Mouse (Mus musculus) forebrain, embryonic 11.5 days (tissue): ENCODE results near the gene Hectd4. TPM values are rescaled to one million over a fixed set of nuclear protein-coding genes. Genes with fewer than 3 reads are reported as not detected.

ENCODE experiments used
- ATAC-seq: fragments of 200-750 bp; cut with Nextera tagmentation; replicated peaks from 2 replicates; pipeline ENCODE4 v1.8.0; 2017; ENCODE audit warnings: moderate TSS enrichment; ENCODE audit not compliant: low FRiP score
- DNase-seq: peaks from one replicate; pipeline ENCODE4 v3.0.0-alpha.2; 2017; ENCODE audit warnings: low spot score
- H3K27ac ChIP-seq: fragments of 300-500 bp; sonication (generic); 2 replicates; pipeline ENCODE4 v1.5.1; 2014; ENCODE audit warnings: low read depth, low read length
- H3K27me3 ChIP-seq: fragments of 300-500 bp; sonication (generic); 2 replicates; pipeline ENCODE4 v1.6.1; 2014; ENCODE audit warnings: mild to moderate bottlenecking, low read length, mixed read lengths; ENCODE audit not compliant: control insufficient read depth, insufficient read depth
- H3K36me3 ChIP-seq: fragments of 300-500 bp; sonication (generic); 2 replicates; pipeline ENCODE4 v1.6.1; 2014; ENCODE audit warnings: mild to moderate bottlenecking, low read length, moderate library complexity, mixed read lengths; ENCODE audit not compliant: control insufficient read depth, insufficient read depth
- H3K4me1 ChIP-seq: fragments of 300-500 bp; sonication (generic); replicated peaks from 2 replicates; pipeline ENCODE4 v1.6.1; 2014; ENCODE audit warnings: low read length, mixed read lengths; ENCODE audit not compliant: control insufficient read depth, insufficient read depth
- H3K4me2 ChIP-seq: fragments of 300-500 bp; sonication (generic); 2 replicates; pipeline ENCODE4 v1.6.1; 2014; ENCODE audit warnings: low read depth, mild to moderate bottlenecking, low read length, moderate library complexity, mixed read lengths; ENCODE audit not compliant: severe bottlenecking
- H3K4me3 ChIP-seq: fragments of 300-500 bp; sonication (generic); 2 replicates; pipeline ENCODE4 v1.5.1; 2014; ENCODE audit warnings: low read depth, low read length
- H3K9ac ChIP-seq: fragments of 300-500 bp; sonication (generic); 2 replicates; pipeline ENCODE4 v1.6.1; 2014; ENCODE audit warnings: low read length
- H3K9me3 ChIP-seq: fragments of 300-500 bp; sonication (generic); 2 replicates; pipeline ENCODE4 v1.6.1; 2016; ENCODE audit warnings: low read length, mixed read lengths; ENCODE audit not compliant: control insufficient read depth
- WGBS: fragments of 180-500 bp; shearing (Covaris S2); extraction: QIAGEN DNeasy Blood & Tissue Kit; methylation state at CpG from one replicate; pipeline ENCODE4 v1.1.7; 2014; 5-methylcytosine and 5-hydroxymethylcytosine counted together
- polyA plus RNA-seq: library from polyadenylated mRNA; unstranded; fragments of >200 nt; fragmentation: Nextera tagmentation; extraction: Ambion mirVana; gene quantifications from 2 replicates; pipeline ENCODE4 v1.2.1, GENCODE M21; 2014

Hectd4 gene
- 11.5 and 13.4 TPM in 2 replicates for polyA plus RNA-seq

DNA sequence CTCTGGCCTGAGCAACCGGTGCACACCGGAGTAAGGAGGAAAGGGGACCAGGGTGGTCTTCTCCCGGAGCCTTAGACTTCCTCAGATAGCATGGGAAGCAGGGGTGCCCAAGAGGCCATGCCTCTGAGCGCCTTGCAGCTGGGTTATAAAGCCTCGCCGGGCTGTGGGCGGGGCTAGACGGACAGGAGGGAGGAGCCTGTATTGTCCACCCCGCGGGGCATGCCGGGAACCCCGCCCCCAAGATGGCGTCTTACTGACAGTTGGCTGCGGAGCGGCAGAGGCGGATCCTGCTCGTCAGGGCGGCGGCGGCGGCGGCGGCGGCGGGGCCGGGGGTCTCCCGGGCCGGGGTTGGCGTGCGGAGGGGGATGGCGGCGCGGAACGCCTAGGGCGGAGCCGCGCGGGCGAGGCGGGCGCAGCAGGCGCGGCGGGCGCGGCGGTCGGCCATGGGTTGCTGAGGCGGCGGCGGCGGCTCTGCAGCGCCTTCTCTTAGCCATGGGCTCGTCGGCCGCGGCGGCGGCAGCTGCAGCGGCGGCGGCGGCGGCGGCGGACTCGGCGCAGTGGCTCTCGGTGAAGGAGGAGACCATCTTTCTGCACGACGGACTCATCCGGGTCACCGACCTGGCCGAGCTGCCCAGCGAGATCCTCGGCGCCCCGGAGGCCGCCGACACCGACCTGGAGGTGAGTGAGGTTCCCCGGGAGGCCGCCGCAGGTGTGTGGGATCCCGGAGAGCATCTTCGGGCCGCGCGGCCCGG is at the start of gene Hectd4:
Gene Hectd4, plus strand, starts transcription at position 240 of the 752 bp plus-strand sequence.
- Histone ChIP-seq H3K4me3 (peak within 1 kb of the TSS; percentile 96), H3K36me3 (no peaks in the 10 kb centered on the region), H3K9ac (peak within 1 kb of the TSS; percentile 86), H3K4me1 (peaks cover 2% of the 10 kb centered on the region), H3K27ac (peak within 1 kb of the TSS; percentile 75), H3K9me3 (no peaks in the 10 kb centered on the region), H3K4me2 (peak within 1 kb of the TSS; percentile 69), H3K27me3 (no peaks in the 10 kb centered on the region)
- ATAC-seq (peak; percentile 94), DNase-seq (peak; percentile 99)
- under 1% methylated on average over 61 of the region's 90 CpGs for WGBS

DNA sequence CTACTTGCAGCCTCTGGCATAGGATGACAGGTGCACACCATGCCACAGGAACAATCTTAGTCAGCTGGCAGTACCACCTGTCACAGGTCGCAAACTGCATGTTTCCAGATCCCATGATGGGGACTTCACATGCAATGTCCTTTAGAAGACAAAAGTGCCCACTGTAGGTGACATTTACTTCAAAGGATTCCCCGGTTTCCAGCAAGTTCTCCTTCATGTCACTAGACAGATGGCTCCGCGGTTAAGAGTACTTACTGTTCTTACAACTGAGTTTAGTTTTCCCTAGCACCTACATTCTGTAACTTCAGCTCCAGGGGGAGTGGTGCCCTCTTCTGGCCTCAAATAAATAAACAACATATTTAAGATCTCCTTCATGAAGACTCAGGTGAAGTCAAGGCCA is 47.2 kb upstream of the Hectd4 start:
- ATAC-seq = no peak
- no peak for DNase-seq
- Histone ChIP-seq H3K27ac (no peak overlapping the region), H3K4me3 (no peak overlapping the region), H3K9ac (no peak overlapping the region), H3K4me2 (no peak overlapping the region), H3K4me1 (no peaks in the 10 kb centered on the region), H3K9me3 (no peaks in the 10 kb centered on the region), H3K36me3 (no peaks in the 10 kb centered on the region), H3K27me3 (no peaks in the 10 kb centered on the region)
- 92% methylated on average over 4 of the region's 4 CpGs for WGBS

DNA sequence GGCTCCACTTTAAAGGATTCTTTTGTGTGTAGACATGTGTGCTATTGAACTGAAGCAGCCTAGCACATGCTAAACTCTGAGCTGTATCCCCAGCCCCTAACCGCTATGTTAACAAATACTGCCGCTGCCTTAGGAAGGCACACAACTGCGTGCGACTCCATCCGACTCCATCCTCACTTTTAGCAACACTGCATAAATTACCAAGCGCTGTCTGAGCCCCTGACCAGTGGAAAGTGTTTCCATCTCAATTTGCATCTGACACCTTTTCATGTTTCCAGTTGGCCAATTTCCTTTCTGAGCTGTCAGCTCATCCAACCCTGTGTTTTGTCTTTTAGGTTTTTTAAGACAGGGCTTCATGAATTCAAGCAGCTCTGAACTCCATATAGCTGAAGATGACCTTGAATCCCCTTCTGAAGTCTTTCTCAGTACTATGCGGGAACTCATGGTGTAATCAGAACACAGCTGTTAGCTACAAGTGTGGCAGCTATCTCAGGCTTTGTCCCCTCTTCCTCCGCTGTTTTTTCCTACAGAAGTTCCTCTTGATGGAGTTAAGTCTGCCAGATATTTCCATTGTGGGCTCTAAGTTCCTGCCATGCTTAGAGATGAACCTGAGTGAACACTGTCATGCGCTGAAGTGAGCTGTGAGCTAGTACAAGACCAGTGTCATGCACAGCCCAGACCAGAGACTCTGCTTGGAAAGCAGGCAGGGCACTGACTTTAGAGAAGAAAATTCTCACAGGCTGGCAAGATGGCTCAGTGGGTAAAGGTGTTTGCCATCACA is 40.8 kb upstream of the Hectd4 start:
- Histone ChIP-seq H3K9ac (no peak overlapping the region), H3K27ac (peak overlapping the region; percentile 46), H3K4me1 (0 out of 2 replicates have a peak, but pooled peaks cover 2% of the 10 kb centered on the region), H3K9me3 (no peaks in the 10 kb centered on the region), H3K4me2 (no peak overlapping the region), H3K4me3 (no peak overlapping the region), H3K36me3 (no peaks in the 10 kb centered on the region), H3K27me3 (no peaks in the 10 kb centered on the region)
- no peak for ATAC-seq
- no peak for DNase-seq
- 81% methylated on average over 9 of the region's 9 CpGs for WGBS

DNA sequence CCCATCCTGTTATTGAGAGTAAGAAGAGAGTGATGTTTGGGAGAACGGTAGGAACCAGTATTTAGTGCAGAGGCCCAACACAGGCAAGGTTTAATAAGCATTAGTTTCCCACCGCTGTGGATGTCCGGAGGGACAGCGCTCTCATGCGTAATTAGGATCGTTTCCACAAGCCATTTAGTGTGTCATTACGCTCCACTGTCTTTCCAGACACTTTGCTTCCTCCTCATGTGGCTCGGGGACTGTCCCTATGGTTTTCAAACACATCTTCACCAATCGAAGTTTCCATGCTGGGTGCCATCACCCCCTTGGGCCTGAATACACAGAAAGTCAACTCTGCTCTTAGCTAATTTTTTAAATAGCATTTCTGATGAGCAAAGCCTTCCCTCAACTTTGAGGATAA is 36.8 kb upstream of the Hectd4 start:
- Histone ChIP-seq H3K4me2 (no peak overlapping the region), H3K27me3 (no peaks in the 10 kb centered on the region), H3K9me3 (no peaks in the 10 kb centered on the region), H3K9ac (no peak overlapping the region), H3K4me1 (peaks cover 11% of the 10 kb centered on the region; the same call in 1 of the 2 replicates), H3K36me3 (no peaks in the 10 kb centered on the region), H3K27ac (no peak overlapping the region), H3K4me3 (no peak overlapping the region)
- ATAC-seq (no peak), DNase-seq (no peak)
- 78% methylated on average over 9 of the region's 9 CpGs for WGBS

DNA sequence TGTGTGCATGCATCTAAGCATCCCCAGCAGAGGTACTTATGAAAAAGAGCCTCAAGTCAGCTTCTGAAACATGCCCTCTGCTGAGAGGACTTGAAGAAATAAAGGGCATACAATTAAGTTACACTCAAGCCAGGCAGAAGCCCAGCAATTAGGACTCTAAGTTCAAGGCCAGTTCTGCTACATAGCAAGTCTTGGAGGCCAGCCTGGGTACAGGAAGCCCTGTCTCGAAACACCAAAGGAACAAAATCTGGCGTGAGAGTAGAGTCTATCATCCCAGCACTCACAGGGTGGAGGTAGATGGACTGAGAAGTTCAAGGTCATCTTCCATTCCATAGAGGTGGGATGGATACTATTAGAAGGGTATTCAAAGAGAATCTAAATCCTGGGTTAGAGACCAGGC is 35.6 kb upstream of the Hectd4 start:
- no peak overlapping the region for H3K4me2 ChIP-seq
- no peak overlapping the region for H3K27ac ChIP-seq
- ATAC-seq (no peak), DNase-seq (no peak)
- no peaks in the 10 kb centered on the region for H3K27me3 ChIP-seq
- no peaks in the 10 kb centered on the region for H3K9me3 ChIP-seq
- no peaks in the 10 kb centered on the region for H3K36me3 ChIP-seq
- H3K9ac ChIP-seq = no peak overlapping the region
- 84% methylated on average over 2 of the region's 2 CpGs for WGBS
- H3K4me3 ChIP-seq = no peak overlapping the region
- H3K4me1 ChIP-seq = peaks cover 13% of the 10 kb centered on the region; the same call in 1 of the 2 replicates

DNA sequence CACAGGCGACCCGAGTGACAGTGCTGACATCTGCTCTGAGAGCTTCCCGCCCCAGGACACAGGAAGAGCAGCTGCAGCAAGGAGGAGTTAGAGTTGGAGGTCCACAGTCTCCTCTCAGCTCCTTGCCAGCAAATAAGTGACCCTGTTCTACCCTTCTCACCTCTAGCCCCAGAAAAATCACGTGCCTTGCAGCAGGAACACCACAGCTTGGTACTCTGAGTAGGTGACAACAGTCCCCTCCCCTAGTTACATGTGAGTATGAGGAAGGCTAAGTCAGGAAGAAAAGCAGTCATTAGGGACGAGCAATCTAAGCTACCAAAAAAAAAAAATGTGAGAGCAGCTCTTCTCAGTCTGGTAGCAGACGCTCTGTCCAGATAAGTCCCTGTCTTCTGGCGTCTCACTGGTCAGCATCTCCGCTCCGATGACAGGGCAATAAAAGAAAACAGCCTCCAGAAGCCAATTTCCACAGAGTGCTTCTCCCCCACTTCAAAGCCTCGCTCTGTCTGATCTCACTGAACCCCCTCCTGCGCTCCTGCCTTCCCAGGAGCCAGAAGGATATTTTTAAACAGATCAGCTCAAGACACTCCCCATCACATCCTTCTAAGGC is 35.0 kb upstream of the Hectd4 start:
- Histone ChIP-seq H3K27me3 (no peaks in the 10 kb centered on the region), H3K27ac (no peak overlapping the region), H3K9me3 (no peaks in the 10 kb centered on the region), H3K36me3 (no peaks in the 10 kb centered on the region), H3K4me1 (peaks cover 11% of the 10 kb centered on the region; the same call in 1 of the 2 replicates), H3K4me2 (no peak overlapping the region), H3K9ac (peak overlapping the region; percentile 6; the same call in 1 of the 2 replicates), H3K4me3 (no peak overlapping the region)
- DNase-seq = no peak
- no peak for ATAC-seq
- WGBS = 69% methylated on average over 11 of the region's 11 CpGs

DNA sequence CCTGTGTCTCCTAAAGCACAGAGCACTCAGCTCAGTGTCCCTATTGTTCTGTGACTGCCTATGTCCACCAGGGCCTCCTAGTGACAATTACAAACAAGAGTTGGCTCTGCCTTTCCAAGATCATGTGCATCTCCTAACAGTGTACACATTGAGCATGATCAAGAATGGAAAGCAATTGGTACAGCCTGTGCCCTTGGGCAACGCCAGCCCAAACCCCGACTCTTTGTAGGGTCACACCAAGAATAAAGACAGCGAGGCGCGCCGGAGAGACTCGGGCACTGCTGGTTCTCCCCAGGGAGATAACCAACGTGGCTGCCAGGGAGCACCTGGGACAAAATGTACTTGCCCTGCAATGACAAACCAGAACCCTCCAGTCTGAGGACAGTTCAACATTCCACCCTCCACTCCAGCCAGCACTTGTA is 32.4 kb upstream of the Hectd4 start:
- Histone ChIP-seq H3K36me3 (no peaks in the 10 kb centered on the region), H3K27me3 (no peaks in the 10 kb centered on the region), H3K4me3 (no peak overlapping the region), H3K27ac (no peak overlapping the region), H3K9me3 (no peaks in the 10 kb centered on the region), H3K9ac (no peak overlapping the region), H3K4me1 (peaks cover 14% of the 10 kb centered on the region; the same call in 1 of the 2 replicates), H3K4me2 (no peak overlapping the region)
- 89% methylated on average over 8 of the region's 8 CpGs for WGBS
- ATAC-seq (no peak), DNase-seq (no peak)

DNA sequence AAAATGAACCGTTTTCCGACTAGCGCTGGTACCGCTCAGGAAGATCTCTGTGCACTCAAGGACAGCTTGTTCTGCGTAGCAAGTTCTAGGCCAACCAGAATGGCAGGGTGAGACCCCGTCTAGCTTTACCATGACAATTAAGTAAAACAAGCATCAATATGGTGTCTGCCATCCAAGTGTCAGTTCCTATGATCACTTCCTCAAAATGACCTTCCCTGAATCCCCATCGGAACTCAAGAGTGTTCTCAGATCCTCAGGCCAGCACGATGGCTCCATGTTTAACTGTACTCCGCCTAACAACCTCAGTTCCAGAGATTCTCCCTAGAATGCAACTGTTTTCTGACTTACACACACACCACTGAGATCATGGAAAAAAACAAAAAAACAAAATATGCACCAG is 31.8 kb upstream of the Hectd4 start:
- WGBS = 93% methylated on average over 9 of the region's 9 CpGs
- H3K27me3 ChIP-seq = no peaks in the 10 kb centered on the region
- no peak overlapping the region for H3K4me2 ChIP-seq
- no peaks in the 10 kb centered on the region for H3K36me3 ChIP-seq
- H3K4me1 ChIP-seq = peaks cover 14% of the 10 kb centered on the region; the same call in 1 of the 2 replicates
- no peak for ATAC-seq
- H3K9me3 ChIP-seq = no peaks in the 10 kb centered on the region
- DNase-seq = no peak
- H3K9ac ChIP-seq = no peak overlapping the region
- no peak overlapping the region for H3K4me3 ChIP-seq
- no peak overlapping the region for H3K27ac ChIP-seq
